Mouse (Mus musculus): ENCODE data around the gene Ctdspl. TPM values are rescaled to one million over a fixed set of nuclear protein-coding genes. Genes with fewer than 3 reads are reported as not detected.

The Ctdspl gene
- polyA plus RNA-seq, 1 experiment from 2014 or later = 2.5 TPM

GRCm38 (mm10) chr9:118986286-118986685 is 60.0 kb downstream of the Ctdspl start:
- Histone ChIP-seq H3K9me3 (replicated peaks) (no peaks in the 10 kb centered on the region), H3K4me1 (replicated peaks) (peaks cover 21% of the 10 kb centered on the region), H3K27ac (replicated peaks) (no peak overlapping the region), H3K27me3 (no peaks in the 10 kb centered on the region), H3K9ac (no peak overlapping the region), H3K4me2 (no peak overlapping the region), H3K36me3 (replicated peaks) (no peaks in the 10 kb centered on the region), H3K4me3 (replicated peaks) (no peak overlapping the region)
- 71% methylated on average over 11 of the region's 11 CpGs for WGBS (ENCODE audit: insufficient replicate concordance)
- ATAC-seq (ENCODE audit: insufficient read depth) = no peak

- H3K36me3 ChIP-seq (replicated peaks) = no peaks in the 10 kb centered on the region
- WGBS (ENCODE audit: insufficient replicate concordance) = 73% methylated on average over 11 of the region's 11 CpGs
Measured at GRCm38 (mm10) chr9:118988787-118989580, 62.7 kb downstream of the Ctdspl start.

GRCm38 (mm10) chr9:118990490-118990889 is 64.2 kb downstream of the Ctdspl start:
- peaks cover 33% of the 10 kb centered on the region for H3K4me1 ChIP-seq (replicated peaks)
- H3K27ac ChIP-seq (replicated peaks) = no peak overlapping the region
- no peak overlapping the region for H3K4me3 ChIP-seq (replicated peaks)
- H3K4me2 ChIP-seq = no peak overlapping the region
- no peaks in the 10 kb centered on the region for H3K9me3 ChIP-seq (replicated peaks)
- H3K9ac ChIP-seq = no peak overlapping the region
- H3K36me3 ChIP-seq (replicated peaks) = no peaks in the 10 kb centered on the region
- no peak for ATAC-seq (ENCODE audit: insufficient read depth)
- 76% methylated on average over 7 of the region's 7 CpGs for WGBS (ENCODE audit: insufficient replicate concordance)
- H3K27me3 ChIP-seq = no peaks in the 10 kb centered on the region

More at GRCm38 (mm10) chr9:118988787-118989580, 62.7 kb downstream of the Ctdspl start:
- no peak for ATAC-seq (ENCODE audit: insufficient read depth)
- Histone ChIP-seq H3K4me2 (no peak overlapping the region), H3K27ac (replicated peaks) (no peak overlapping the region), H3K9me3 (replicated peaks) (no peaks in the 10 kb centered on the region), H3K9ac (no peak overlapping the region), H3K27me3 (no peaks in the 10 kb centered on the region), H3K4me3 (replicated peaks) (no peak overlapping the region), H3K4me1 (replicated peaks) (peaks cover 28% of the 10 kb centered on the region)

GRCm38 (mm10) chr9:118991750-118992585 is 65.7 kb downstream of the Ctdspl start:
- Histone ChIP-seq H3K9ac (no peak overlapping the region), H3K4me1 (replicated peaks) (peaks cover 38% of the 10 kb centered on the region), H3K4me2 (no peak overlapping the region), H3K4me3 (replicated peaks) (no peak overlapping the region), H3K36me3 (replicated peaks) (no peaks in the 10 kb centered on the region), H3K27ac (replicated peaks) (no peak overlapping the region), H3K9me3 (replicated peaks) (no peaks in the 10 kb centered on the region), H3K27me3 (no peaks in the 10 kb centered on the region)
- WGBS (ENCODE audit: insufficient replicate concordance) = 56% methylated on average over 21 of the region's 21 CpGs
- no peak for ATAC-seq (ENCODE audit: insufficient read depth)

- no peak overlapping the region for H3K4me2 ChIP-seq
- H3K4me3 ChIP-seq (replicated peaks) = no peak overlapping the region
- H3K9ac ChIP-seq = no peak overlapping the region
- no peak overlapping the region for H3K27ac ChIP-seq (replicated peaks)
- no peak for ATAC-seq (ENCODE audit: insufficient read depth)
- H3K4me1 ChIP-seq (replicated peaks) = peaks cover 38% of the 10 kb centered on the region
- H3K27me3 ChIP-seq = no peaks in the 10 kb centered on the region
- WGBS (ENCODE audit: insufficient replicate concordance) = 67% methylated on average over 5 of the region's 5 CpGs
- H3K36me3 ChIP-seq (replicated peaks) = no peaks in the 10 kb centered on the region
- no peaks in the 10 kb centered on the region for H3K9me3 ChIP-seq (replicated peaks)
Measured at GRCm38 (mm10) chr9:118992586-118992955, 66.3 kb downstream of the Ctdspl start.

GRCm38 (mm10) chr9:118994524-118995227 is 68.4 kb downstream of the Ctdspl start:
- H3K27ac ChIP-seq (replicated peaks) = no peak overlapping the region
- H3K36me3 ChIP-seq (replicated peaks) = no peaks in the 10 kb centered on the region
- ATAC-seq (ENCODE audit: insufficient read depth) = 0 out of 2 replicates have a peak, but pooled peaks have one; percentile 14
- H3K9me3 ChIP-seq (replicated peaks) = no peaks in the 10 kb centered on the region
- H3K4me3 ChIP-seq (replicated peaks) = no peak overlapping the region
- WGBS (ENCODE audit: insufficient replicate concordance) = 38% methylated on average over 12 of the region's 12 CpGs
- H3K4me1 ChIP-seq (replicated peaks) = peaks cover 38% of the 10 kb centered on the region
- no peak overlapping the region for H3K9ac ChIP-seq
- no peaks in the 10 kb centered on the region for H3K27me3 ChIP-seq
- no peak overlapping the region for H3K4me2 ChIP-seq

- Histone ChIP-seq H3K27me3 (no peaks in the 10 kb centered on the region), H3K4me1 (replicated peaks) (peaks cover 39% of the 10 kb centered on the region), H3K9ac (no peak overlapping the region), H3K36me3 (replicated peaks) (no peaks in the 10 kb centered on the region), H3K4me3 (replicated peaks) (no peak overlapping the region), H3K4me2 (no peak overlapping the region), H3K27ac (replicated peaks) (no peak overlapping the region), H3K9me3 (replicated peaks) (no peaks in the 10 kb centered on the region)
- WGBS (ENCODE audit: insufficient replicate concordance) = 41% methylated on average over 6 of the region's 6 CpGs
- ATAC-seq (ENCODE audit: insufficient read depth) = 0 out of 2 replicates have a peak, but pooled peaks have one; percentile 23
Measured at GRCm38 (mm10) chr9:118995539-118995938, 69.3 kb downstream of the Ctdspl start.

GRCm38 (mm10) chr9:118997241-118997640 is 71.0 kb downstream of the Ctdspl start:
- WGBS (ENCODE audit: insufficient replicate concordance) = 78% methylated on average over 6 of the region's 6 CpGs
- no peak overlapping the region for H3K9ac ChIP-seq
- no peaks in the 10 kb centered on the region for H3K27me3 ChIP-seq
- no peak for ATAC-seq (ENCODE audit: insufficient read depth)
- H3K36me3 ChIP-seq (replicated peaks) = no peaks in the 10 kb centered on the region
- H3K27ac ChIP-seq (replicated peaks) = no peak overlapping the region
- H3K9me3 ChIP-seq (replicated peaks) = no peaks in the 10 kb centered on the region
- H3K4me3 ChIP-seq (replicated peaks) = no peak overlapping the region
- no peak overlapping the region for H3K4me2 ChIP-seq
- H3K4me1 ChIP-seq (replicated peaks) = peaks cover 40% of the 10 kb centered on the region

- H3K9me3 ChIP-seq (replicated peaks) = no peaks in the 10 kb centered on the region
- no peak overlapping the region for H3K9ac ChIP-seq
- ATAC-seq (ENCODE audit: insufficient read depth) = no peak
- no peak overlapping the region for H3K4me3 ChIP-seq (replicated peaks)
- H3K27me3 ChIP-seq = no peaks in the 10 kb centered on the region
- H3K4me1 ChIP-seq (replicated peaks) = peaks cover 54% of the 10 kb centered on the region
- 0 out of 2 replicates have a peak overlapping the region, but pooled peaks have one; percentile 33 for H3K27ac ChIP-seq (replicated peaks)
- no peak overlapping the region for H3K4me2 ChIP-seq
- no peaks in the 10 kb centered on the region for H3K36me3 ChIP-seq (replicated peaks)
- 25% methylated on average over 6 of the region's 6 CpGs for WGBS (ENCODE audit: insufficient replicate concordance)
Measured at GRCm38 (mm10) chr9:119000196-119000595, 73.9 kb downstream of the Ctdspl start.

GRCm38 (mm10) chr9:119002267-119002666 is 76.0 kb downstream of the Ctdspl start:
- H3K27me3 ChIP-seq = no peaks in the 10 kb centered on the region
- H3K4me3 ChIP-seq (replicated peaks) = no peak overlapping the region
- no peaks in the 10 kb centered on the region for H3K36me3 ChIP-seq (replicated peaks)
- H3K4me2 ChIP-seq = peak overlapping the region; percentile 17
- peaks cover 42% of the 10 kb centered on the region for H3K4me1 ChIP-seq (replicated peaks)
- H3K9me3 ChIP-seq (replicated peaks) = no peaks in the 10 kb centered on the region
- H3K27ac ChIP-seq (replicated peaks) = peak overlapping the region; percentile 31; the same call in 1 of the 2 replicates
- peak; percentile 41; the same call in 1 of the 2 replicates for ATAC-seq (ENCODE audit: insufficient read depth)
- H3K9ac ChIP-seq = no peak overlapping the region
- 10% methylated on average over 17 of the region's 17 CpGs for WGBS (ENCODE audit: insufficient replicate concordance)
